Mouse (Mus musculus): ENCODE measurements around the gene Cys1.

- TF ChIP-seq GATA1 (IDR thresholded peaks at IDR 0.05; ENCODE audit: borderline replicate concordance, low read length) (no peak), FLI1 (IDR thresholded peaks at IDR 0.05; ENCODE audit: low read length) (no peak)
Observed at GRCm38 (mm10) chr12:24648094-24648493, 33.5 kb downstream of the Cys1 start.

Measured in megakaryocyte, embryonic 14.5 days (primary cell).